Mouse (Mus musculus) left cerebral cortex, adult 9 months (tissue): ENCODE results near the gene Tmem116.

Experiments
- DNase-seq, 2 experiments: peaks; one replicate each; pipeline ENCODE4 v3.0.0; 2022; ENCODE audit warnings: low spot score in 2 of 2

Tmem116 gene

DNA sequence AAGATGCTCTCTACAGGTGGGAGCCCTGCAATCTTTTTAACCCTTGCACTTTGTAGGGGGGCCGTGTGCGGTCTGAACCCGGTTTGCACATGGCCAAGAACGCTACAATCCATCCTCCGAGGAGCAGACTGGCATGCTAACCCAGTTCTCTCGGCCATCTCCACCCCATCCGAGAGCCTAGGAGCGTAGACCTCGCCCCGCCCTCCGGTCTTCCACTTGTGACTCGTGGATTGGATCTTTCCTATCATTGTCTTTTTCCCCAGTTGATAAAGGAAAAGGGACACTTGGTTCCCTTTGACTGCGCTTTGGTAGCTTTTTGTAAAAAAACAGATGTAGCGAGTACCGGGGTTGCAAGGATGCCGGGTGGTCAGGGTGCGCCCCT, at the start of gene Tmem116:
Tmem116 (plus strand) TSS at position 250 of the 382 bp plus-strand sequence.
- peak in 1 of 2 experiments; percentile 26 for DNase-seq

DNA sequence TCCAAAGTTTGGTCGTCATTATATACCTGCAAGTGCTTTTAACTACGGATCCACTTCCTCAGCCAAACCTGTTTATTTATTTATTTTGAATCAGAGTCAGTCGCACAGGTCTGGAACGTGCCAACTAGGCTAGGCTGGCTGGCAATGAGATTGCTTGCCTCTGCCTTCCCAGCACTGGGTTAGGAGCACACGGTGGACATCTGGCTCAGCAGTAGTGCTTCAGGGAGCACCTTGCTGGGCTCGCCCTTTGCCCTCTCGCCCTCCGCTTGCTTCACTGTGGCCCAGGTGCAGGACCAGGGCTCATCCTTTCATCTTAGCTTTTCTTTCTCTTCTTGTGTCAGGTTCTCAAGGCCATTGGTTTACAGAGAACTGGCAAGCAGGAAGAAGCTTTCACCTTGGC, 43.8 kb upstream of the Tmem116 start:
- DNase-seq, result no peak

DNA sequence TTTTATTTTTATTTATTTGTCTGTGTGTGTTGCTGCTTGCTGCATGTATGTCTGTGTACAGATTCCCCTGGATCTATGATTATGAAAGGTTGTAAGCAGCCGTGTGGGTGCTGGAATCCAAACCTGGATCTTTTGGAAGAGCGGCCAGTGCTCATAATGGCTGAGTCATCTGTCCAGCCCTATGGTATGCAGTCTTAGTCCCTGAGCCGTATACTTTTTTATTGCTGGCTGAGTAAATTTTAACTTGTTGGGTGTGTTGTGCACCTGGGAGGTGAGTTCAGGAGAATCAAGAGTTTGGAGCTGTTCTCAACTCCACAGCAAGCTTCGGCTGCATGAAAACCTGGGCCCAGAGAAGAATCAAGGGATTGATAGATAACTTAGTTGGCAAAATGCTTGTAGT, 40.7 kb upstream of the Tmem116 start:
- no peak for DNase-seq

DNA sequence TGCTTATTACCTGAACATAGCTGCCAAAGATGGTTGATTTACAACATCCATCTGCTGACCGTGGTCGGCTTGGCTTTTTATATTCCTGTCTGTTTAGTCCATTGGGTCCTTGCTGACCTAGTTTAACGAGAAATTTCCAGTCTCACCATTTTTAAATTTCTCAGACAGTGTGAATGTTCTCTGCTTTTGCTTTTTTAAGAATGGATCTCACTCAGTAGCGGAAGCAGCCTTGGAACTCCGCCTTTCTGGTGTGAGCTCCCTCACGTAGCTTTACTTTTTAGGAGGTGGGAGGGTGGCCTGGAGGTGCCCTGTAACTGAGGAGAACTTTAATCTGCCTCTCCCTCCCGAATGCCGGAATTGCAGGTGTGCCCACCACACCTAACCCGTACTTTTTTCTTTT, 31.0 kb upstream of the Tmem116 start:
- no peak for DNase-seq

DNA sequence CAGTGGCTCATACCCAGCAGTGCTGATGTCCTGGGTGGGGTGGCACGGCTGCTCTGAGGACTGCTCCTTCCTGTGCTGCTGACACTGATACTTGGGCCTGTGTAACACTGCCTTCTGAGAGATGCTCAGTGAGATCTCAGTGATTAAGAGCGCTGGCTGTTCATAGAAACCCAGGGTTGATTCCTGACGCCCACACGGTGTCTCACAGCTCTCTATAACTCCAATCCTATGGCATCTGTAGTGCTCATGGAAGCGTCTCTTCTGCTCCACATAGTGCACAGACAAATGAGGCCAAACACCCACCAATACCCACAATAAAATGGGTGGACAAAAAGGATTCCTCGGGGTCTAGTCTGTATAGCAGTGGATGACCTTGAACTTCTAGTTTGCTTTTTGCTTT, 28.9 kb upstream of the Tmem116 start:
- DNase-seq, result peak in 1 of 2 experiments; percentile 24

DNA sequence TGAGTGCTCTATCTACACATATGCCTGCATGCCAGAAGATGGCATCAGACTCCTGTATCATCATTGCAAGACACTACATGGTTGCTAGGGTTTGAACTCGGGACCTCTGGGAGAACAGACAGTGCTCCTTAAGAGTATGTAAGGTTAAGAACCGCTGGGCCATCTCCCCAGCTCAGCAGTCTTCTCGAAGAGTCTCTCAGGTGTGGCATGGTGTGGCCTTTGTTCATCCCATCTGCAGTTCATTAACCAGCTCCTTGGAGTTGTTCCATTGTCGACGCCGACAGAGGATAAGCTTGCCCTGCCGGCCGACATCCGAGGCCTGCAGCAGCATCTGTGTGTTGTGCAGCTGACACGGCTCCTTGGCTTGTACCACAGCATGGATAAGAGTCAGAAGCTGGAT, 28.4 kb upstream of the Tmem116 start:
- DNase-seq, result no peak

DNA sequence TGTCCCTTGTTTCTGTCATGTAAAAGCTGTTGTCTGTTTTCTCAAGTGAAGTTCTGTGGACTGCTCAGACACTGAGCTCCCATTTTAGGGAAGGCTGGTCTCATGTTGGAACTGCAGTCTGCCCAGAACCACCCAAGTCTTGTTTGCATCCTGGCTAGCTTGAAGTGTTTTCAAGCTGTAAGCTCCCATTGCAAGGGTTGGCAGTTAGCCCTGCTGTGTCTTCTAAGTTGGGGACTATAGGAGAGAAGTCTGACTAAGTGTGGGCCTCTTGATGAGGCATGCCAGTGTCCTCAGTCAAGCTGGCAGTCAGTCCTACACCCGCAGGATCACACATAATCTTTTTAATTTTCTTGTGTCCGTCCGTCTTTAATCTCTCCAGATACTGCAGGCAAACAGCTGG, 22.7 kb upstream of the Tmem116 start:
- peak in 1 of 2 experiments; percentile 36 for DNase-seq

DNA sequence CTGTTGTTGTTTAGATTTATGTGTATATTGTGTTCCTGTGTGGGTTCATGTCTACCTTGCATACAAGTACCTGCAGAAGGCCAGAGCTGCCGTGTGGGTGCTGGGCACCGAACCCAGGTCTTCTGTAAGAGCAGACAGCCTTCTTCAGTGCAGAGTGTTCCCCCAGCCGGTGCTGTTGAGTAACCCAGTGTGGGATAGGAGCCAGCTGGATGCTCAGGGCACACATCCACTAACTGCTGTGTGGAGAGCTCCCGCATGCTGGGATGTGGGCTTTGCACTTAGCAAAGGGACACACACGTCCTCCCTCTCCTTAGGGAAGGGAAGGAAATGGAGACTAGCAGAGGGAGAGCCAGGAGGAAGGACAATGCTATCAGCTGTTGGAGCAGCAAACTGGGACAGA, 13.6 kb upstream of the Tmem116 start:
- no peak for DNase-seq

DNA sequence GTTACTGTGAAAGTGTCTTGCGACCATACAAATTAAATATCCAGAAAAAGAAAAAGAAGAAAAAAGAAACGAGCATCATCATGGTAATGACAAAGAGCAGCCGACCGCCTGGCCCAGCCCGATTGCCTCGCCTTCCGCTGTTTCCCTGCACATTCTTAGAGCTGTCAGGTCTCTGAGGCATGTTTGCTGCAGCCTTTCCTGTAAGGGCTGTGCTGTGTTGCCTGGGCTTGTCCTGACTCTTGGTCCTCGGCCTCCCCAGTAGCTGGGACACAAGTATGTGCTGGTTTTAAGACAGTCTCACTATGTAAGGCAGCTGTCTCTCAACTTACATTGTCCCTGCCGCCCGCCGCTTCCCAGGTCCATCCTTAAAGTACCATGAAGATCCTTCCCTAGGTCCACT, 12.9 kb upstream of the Tmem116 start:
- DNase-seq, result no peak

DNA sequence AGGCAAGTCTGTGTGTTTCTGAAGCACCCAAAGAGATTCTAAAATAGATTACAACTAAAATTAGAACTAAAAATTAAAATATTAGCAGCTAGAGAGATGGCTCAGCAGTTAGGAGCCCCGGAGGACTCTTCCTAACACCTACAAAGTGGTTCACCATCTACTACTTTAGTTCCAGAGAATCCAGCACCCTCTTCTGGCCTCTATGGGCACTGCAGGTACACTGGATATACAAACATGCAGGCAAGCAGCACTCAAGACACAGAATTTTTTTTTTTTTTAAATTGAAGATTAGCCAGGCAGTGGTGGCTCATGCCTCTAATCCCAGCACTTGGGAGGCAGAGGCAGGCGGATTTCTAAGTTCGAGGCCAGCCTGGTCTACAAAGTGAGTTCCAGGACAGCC, 8.1 kb upstream of the Tmem116 start:
- peak in 1 of 2 experiments; percentile 41 for DNase-seq

DNA sequence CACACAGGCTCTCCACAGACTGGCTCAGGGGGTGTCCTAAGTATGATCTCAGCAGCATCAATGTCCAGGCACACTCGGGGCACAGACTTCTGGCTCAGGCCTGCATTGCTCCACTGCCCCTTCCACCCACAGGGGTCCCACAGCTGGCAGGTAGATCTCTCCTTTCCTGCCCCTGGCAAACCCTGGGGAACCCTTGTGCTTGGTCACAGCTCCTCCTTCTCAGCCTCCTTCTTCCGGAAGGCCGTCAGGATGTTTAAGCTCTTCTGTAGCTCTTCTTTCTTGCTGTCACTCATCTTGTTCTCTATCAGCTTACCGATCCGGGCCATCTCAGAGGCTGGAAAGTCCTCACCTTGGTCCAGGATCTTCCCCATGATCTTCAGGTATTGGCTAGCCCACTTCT, 6.8 kb upstream of the Tmem116 start:
- no peak for DNase-seq

DNA sequence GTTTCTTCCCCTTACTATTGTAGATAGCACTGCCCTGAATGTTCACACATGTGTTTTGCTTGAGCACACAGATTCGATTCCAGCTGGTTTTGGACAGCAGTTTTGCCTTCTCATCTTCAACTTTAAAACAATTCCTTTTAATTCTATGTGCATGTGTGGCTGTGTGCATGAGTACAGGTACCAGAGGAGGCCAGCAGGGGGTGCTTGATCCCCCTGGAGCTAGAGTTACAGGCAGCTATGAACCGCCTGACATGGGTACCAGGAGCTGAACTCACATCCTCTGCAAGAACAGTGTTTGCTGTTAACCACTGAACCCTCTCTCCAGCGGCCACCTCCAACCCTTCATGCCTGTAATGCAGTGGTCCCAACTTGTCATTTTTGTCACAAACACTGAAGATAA, 3.2 kb upstream of the Tmem116 start:
- no peak for DNase-seq

DNA sequence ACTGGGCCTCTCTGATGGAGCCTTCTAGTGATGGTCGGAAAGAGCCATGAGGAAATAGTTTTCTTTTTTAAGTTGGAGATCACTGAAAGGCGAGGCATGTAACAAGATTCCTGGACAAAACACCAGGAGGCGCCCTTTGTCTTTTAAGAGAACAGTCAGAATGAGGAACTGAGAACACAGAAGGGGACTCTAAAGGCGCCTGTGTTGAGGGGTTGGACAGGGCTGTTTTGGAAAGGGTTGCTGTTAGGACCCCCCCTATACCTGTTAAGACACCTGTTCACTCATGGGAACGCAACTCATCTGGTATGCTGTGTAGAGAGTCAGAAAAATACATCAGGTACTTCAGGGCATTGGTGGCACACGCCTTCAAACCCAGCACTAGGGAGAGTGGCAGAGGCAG, 1.7 kb upstream of the Tmem116 start:
- DNase-seq, result peak in 1 of 2 experiments; percentile 62

DNA sequence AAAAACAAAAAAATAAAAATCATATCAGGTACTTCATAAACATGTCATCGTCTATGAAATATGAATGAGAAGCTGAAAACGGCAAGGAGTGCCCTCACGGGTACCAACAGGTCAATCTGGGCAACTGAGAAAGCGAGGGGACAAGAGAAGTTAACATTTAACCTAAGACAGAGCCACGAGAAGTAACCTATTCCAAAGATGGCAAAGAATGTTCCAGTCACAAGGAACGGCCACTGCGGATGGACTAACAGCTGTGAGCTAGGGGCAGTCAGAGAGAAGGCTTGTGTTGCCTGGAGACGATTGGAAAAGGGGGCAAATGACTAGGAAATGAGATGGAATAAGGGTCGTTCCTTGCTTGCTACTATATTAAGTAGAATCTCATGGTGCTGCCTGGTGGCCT, 1.2 kb upstream of the Tmem116 start:
- no peak for DNase-seq

DNA sequence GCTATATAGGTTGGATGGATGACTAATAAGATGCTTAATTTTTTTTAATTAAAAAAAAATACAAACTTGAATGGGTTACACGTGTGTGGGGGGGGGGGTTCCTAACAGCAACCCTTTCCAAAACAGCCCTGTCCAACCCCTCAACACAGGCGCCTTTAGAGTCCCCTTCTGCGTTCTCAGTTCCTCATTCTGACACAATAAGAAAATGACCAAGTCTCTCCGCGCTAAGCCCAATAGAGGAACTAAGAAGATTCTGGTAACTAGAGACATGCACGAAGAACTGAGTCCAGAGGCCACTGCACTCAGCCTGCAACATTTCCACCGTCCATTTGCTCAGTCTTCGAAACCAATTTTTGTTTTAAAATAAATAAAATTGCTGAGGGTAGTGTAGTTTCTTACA, 490 bp upstream of the Tmem116 start:
- DNase-seq, result no peak

DNA sequence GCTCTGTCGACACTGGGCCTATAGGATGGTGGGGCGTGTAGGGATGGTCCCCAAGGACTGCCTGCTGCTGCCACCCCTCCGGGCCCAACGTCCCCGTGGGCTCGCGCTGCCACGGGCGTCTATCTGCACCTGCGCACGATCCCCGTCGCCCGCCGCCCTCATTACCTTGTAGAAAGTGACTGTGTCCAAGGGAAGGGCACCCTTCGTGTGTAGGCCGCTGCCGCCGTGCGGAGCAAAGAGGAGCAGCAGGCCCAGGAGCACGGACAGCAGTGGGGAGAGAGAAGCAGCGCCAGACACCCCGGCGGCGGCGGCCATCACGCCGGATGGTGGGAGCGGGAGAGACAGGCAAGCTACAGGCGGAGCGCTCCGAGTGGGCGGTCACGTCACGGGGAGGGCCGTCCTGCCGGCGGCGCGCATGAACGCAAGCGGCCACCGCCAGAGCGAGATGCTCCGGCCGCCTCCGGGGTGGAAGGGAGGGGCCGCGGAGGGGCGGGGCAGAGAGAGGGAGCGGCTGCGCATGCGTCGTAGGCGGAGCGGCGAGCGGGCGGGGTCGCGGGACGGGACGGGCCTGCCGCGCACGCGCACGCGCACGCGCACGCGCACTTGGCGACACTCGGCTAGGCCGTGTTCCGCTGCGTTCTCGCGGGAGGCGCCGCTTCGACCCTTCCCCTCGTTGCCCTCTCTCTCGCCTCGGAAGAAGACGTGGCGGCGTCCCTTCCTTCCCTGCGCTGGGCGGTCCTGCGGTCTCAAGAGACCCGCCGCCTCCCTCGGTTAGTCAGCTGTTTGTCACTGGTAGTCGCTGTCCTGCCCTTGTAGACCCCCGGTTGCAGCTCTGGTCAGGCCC, 555 bp downstream of the Tmem116 start, which contains the start of gene Erp29:
Erp29 (minus strand) TSS at position 481 of the 844 bp plus-strand sequence.
- DNase-seq, result peak; percentile 95 to 97

DNA sequence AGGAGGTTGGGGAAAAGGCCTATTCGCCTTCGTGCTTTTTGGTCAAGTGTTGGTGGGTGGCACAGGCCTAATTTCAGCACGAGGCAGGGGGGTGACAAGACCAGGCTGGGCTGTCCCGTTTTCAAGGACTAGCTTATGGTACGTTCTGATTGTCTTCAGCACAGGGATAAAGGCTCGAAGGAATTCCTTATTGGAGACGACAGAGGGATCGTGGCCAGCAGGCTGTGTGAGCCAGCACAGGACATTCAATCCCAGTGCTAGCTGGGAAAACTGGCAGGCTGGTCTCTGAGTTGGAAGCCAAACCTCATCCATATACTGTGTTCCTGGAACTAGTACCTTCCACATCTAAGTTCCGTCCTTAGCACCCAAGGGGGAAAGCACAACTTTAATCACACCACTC, 1.2 kb downstream of the Tmem116 start:
- DNase-seq, result no peak

DNA sequence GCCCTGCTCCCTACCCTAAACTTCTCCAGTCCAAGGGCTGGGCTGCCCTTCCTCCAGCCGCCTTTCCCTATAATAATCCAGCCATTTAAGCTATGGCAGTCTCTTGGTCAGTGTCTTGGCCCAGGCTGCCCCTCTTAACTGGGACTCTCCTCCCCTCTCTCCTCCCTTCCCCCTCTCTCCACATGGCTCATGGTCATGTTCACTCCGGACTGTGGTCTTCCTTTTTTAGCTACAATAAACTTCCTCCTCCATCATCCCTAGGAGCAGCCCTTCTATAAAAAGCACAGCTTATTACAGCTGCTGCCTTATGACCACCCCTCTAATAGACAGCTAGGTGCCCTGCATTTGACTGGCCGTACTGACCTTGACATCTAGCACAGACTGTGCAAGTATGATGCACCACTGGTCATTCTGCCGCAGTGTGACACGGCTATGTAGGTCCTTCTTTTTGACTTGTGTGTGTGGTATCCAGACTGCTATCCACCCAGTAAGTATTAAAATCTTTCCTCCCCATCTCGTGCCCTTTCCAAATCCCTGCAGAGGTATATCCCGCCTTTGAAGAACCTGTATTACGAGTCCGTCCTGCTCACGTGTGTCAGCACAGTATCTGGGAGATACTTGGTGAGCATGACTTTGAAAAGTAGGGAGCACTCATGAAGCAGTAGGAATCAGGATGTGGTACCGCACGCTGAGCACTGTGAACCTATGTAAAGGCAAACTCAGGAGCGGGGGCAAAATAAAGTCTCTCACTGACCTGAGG, 2.2 kb downstream of the Tmem116 start:
- DNase-seq, result no peak

DNA sequence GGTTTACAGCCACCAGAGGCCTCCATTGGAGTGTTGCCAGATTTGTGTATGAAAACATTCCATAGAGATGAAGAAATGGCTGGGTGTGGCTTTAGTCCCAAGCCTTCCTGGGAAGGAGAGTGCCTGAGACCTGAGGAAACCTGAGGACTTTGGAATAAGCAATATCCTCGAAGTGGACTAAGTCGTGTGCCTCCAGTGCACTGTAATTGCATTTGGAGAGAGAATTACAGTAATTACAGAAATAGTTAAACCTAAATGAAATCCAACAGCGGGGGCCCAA, 2.8 kb downstream of the Tmem116 start:
- DNase-seq, result no peak

DNA sequence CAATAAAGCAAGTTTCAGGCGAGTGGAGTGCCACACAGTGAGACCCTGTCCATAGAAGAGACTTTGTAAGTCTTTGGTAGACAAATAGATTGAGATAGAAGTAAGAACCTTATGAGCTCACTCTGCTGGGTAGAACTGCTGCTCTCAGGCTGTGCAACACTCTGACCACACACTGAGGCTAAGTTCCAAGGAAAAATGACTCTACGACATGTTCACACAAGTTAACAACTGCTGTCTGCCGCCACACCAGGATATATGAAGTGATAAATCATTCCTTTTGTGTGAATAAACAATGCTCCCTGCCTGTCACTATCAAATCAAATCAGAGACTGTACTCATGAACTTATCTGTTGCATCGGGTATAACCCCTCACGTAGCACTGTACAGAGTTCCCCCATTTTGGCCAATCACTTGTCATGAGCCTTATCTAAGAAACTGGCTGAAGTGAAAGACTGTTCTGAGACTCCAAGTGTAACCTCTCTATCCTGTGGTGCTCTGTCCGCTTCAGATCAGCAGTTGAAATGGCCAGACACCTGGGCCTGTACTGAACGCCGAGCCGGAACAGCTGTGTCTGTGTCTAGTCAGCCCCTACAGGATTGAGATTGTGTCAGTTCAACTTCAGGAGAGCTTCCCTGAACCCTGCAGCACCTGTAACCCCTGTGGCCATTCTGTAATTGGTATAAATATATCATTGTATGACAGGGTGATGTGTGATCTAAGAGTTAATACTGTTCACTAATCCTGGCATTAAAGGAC, 4.0 kb downstream of the Tmem116 start:
- no peak for DNase-seq

DNA sequence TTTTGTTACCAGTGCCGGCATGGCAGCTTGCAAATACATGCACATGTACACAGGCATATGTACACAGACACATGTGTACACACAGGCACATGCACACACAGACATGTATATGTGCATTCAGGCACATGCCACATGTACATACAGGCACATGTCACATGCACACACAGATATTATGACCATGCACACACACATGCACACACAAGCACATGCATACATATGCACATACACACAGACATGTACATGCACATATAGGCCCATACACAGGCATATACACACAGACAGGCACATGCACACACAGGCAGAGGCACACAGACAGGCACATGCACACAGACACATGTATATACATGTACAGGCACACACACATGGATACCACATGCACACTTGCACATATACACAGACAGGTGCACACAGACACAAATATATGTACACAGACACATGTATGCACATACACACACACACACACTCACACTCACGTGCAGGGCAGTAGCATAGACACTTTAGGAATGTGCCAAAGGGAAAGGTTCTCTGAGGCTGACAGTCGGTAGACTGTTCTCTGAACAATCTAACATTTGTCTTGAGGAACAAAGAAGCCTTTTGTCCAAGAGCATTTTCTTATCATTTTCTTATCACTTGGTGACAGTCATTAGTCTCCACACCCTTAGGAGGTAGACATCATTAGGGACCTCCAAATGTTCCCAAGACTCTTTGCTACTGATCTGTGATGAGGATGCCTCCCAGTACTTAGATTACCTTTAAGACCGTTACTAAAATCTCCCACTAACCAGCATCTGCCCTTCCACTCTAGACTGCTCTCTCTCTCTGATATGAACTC, 9.9 kb downstream of the Tmem116 start:
- DNase-seq, result no peak

DNA sequence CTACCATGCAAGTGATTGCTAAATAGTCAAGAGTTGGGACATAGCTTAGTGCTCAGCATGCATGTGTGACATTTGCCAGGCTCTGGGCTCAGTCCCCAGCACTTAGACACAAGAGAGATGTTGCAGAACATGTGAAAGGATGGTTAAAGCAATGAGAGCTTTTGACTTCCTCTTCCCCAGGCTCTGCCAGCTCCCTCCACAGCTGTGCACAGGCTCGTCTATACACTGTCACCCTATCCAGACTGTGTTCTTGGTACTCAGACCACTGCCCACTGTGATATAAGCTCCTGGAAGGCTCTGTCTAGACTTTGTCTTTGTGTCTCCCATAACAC, 10.4 kb downstream of the Tmem116 start:
- no peak for DNase-seq
